Mouse (Mus musculus): ENCODE results near the gene Fmn2. TPM values are rescaled to one million over a fixed set of nuclear protein-coding genes. Genes with fewer than 3 reads are reported as not detected.

The Fmn2 gene
- total RNA-seq, 2 experiments from 2014 or later, result 0.25 to 0.28 TPM

DNA sequence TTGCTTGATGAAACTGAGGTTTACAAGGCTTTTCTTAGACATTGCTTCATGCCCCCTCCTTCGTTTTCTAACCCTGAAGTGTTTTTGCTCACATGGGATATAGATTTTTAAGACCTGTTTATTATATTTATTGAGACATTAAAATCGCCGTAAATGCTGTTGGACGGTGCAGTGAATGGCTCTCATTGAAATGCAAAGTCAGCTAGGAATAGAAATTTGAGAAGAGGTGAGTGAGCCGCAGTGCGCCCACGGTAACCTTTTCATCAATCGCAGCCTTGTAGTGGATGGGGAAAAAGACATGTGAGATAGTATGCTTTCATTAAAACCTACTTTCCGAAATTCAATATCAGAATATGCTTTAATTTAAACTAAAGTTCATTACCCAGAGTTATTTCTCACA, 153.7 kb downstream of the Fmn2 start:
- no peak for DNase-seq
- intact Hi-C loops (cut with DNase I), result no loop called here

DNA sequence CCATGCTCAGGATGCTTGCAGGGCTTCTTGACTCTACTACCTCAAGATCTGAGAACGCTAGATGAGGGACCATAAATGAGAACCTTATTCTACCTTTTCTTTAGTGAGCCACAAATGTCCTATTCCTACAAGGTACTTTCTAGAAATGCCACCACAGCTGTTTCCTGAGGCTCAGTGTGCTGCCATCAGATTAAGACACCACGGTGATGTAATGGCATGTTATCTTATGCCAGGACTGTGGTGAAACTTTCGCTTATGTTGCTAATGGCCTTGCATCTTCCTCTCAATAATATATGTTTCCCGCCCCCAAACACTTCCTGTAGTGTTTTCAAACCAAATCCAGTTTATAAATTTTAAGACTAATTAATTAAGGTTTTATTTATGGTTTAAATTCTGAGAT, 154.9 kb downstream of the Fmn2 start:
- intact Hi-C loops (cut with DNase I), result no loop called here
- DNase-seq, result no peak

DNA sequence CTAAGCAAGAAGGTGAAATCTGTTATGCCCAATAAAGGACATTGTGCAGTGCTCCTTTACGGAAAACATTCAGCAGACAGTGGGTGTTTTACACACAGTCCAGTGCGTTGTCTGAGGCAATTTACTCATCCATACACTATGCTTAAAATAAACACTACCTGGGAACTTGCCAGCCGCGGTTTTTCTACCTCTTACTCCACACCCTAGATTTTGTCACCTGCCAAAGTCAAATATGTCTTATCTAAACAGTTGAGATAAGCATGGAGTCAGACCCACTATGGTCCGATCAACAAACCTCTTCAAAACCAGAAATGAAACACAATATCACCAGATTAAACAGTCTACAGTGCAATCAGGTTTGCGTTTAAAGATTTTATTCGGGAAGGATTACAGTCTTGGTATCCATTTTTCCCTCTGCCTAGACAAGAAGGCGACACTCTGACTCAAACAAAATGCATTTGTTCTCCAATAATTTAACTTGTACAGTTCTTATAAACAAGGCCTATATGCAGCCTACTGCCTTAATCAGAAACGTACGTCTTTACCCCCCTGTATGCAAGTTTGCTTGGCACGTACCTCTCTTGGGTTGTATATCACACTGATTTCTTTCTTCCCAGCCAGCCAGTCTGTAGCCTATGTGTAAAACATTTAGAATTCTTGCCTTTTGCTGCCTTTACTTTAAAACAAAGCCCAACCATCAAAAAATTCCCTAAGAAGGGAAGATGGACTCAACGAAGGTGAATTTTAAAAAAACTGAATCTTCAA, 158.0 kb downstream of the Fmn2 start:
- no peak for DNase-seq
- intact Hi-C loops (cut with DNase I), result no loop called here

DNA sequence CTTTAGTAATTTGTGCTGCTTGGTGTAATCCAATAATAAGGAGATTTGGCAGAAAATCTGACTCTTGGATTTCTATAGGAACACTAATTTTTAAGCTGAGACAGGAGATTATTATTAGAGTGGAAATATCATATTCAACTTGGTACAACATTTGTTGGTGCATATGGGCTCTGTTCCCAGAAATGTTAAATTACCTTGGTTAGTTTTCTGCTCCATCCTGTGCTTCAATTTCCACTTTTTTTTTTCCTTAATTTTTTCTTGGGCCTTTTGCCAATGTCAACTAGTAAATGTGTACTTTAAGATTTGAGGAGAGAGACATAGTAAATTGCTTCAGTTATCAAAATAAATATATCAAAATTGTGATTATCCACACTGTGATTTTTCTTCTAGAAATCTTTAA, 163.5 kb downstream of the Fmn2 start:
- no peak for DNase-seq
- intact Hi-C loops (cut with DNase I), result no loop called here

DNA sequence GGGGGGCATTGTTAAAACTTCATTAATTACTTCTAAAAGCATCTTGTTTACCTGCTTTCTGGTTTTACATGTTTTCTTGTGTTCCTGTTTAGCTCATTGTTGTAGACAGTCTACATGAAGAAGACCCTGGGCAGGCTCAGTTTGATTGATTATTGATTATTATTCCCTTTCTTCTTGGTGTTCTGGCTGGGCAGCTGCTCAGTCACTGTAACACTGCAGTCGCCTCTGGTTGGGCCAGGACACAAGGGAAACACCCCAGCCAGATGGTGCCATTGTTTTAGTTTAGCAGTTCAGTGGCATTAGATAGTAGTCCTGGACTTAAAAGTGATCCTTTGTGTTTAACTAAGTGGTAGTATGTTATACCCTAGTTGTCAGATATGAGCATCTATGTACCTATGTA, 167.5 kb downstream of the Fmn2 start:
- intact Hi-C loops (cut with DNase I), result no loop called here

DNA sequence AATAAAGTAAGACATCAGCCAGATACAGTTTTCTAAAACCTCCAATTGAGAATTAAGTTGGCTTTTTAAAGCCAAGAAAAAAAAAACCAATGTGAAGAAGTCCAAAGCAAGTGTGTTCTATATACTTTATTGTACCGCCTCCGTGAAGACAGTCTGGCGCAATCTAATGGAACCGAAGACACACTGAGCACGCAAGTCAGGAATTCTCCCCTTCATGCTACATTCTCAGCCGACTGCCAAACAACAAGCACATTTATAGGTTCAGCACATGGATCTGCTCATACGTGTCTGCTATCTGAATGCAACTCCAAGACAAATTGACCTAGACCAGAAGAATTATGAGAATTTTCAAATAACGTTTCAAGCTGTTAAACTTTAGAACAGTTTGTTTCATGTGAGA, 169.2 kb downstream of the Fmn2 start:
- intact Hi-C loops (cut with DNase I), result no loop called here
- DNase-seq, result no peak

More for the DNA sequence above, 167.5 kb downstream of the Fmn2 start:
- DNase-seq, result no peak

DNA sequence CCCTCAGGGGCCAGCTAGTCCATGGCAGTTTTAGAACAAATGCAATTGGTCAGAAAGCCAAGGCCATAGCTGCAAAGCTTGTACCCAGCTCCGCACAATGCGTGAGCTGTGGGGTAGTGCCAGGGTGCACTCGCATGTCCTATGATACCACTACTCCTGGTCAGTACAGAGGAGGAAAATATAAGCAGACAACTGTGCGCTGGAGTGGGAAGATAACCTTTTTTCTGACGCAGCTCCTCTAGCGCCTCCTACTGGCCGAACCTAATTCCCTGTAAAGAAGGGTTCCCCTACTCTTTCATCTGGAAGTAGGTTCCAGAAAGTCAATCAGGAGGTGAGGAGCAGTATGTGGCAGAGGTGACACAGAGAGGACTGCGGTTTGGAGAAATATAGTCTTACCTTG, 173.0 kb downstream of the Fmn2 start:
- intact Hi-C loops (cut with DNase I), result no loop called here
- no peak for DNase-seq

DNA sequence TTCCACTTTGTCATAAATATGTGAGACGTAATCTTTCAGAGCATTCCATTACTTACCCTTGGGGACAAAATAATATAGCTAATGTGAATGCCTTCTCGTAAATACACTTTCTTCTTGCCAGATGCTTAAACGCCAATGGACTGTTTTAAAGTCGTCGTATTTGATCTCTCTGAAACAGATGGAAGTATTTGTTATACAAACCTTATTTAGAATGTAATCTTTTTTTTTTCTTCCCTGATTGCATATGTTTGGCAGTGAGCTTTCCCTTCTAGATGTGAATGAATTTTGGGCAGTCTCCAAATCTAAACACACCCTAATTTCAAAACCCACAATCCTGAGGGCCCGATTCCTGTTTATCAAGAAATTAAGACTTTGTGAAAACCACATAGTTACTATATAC, 173.7 kb downstream of the Fmn2 start:
- DNase-seq, result no peak
- intact Hi-C loops (cut with DNase I), result no loop called here

DNA sequence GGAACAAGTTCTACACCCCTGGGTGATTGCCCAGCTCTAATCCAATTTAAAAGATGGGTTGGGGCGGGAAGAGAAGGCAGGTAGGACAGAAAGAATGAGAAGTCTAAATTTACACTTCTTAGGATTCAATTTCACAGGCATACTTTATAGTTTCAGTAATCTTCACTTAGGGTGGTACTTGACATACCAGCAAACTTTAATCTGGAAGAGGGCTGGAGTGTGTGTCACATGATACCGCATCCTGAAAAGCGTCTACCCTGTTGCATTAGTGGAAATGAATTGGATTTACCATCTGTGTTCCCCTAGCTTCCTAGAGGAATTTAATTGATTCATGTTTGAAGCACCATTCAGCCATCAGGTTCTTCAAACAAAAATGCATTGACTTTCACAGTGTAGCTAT, 174.6 kb downstream of the Fmn2 start:
- DNase-seq, result no peak
- intact Hi-C loops (cut with DNase I), result no loop called here

DNA sequence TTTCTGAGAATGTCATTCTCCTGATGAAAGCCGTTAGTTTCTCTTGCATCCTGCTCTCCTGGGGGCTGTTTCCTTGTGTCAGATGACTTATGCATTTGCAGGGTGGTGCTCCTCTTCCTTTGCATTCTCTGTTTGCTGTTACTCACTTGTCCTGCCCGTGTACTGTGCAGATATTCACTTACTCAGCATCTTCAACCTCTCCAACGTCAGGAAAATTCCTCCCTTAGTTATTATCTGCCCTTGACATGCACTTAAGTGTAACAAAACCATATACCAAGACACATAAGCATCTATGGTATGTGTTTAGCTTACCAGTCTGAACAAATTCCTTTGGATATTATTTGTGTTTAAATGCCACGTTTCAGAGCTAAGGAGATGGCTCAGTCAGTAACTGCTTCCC, 175.6 kb downstream of the Fmn2 start:
- no peak for DNase-seq
- intact Hi-C loops (cut with DNase I), result no loop called here

DNA sequence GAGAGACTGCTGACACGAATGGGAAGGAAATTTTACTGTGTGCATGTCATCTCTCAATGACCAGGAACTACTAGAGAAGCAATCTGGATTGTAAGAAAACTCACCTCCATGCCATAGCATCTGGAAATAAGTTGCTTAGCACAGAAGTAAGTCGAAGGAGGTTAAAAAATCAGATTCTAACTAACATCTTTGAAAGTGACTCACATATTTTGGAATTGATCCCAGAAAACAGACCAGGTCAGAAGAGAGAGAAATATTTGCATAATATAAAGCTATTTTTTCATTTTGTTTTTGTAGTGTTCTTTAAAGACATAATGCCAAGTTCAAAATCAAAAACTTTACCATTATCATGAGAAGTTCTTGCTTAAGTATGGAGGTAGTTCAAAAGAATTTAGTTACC, 187.7 kb downstream of the Fmn2 start:
- DNase-seq, result no peak
- intact Hi-C loops (cut with DNase I), result no loop called here

DNA sequence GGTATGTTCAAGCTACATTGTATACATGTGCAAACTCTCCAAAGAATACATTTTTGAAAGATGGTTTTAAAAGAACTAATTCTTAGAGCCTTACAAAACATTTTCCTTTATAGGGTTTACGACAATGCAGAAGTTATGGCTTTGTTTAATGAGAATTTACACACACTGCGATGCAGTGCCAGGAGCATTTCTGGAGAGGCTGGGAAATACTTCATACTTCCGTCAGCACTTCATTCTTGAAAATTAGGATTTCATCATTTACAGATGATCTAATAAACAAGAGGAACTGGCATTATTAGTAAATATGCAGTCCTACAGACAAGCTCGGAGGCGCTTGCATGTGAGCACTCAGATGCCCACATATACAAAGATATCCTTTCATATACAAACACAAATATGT, 199.2 kb downstream of the Fmn2 start:
- DNase-seq, result no peak
- intact Hi-C loops (cut with DNase I), result no loop called here

DNA sequence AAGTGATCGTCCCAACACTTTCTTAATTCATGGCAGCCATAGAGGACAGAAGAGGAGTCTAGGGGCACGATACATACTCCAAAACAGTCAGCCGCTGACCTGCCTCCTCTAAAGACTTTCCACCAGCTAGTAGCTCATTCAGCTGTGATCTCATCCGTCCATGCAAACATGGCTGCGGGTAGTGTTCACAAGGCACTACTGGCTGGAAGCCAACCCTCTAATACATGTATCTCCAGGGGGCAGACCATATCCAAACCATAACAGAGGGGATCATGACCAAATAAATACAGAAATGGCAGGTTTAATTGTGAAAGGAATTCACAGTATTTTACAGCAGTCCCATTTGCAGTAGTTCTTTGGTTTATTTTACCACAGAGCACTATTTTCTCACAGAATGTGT, 200.2 kb downstream of the Fmn2 start:
- DNase-seq, result no peak
- intact Hi-C loops (cut with DNase I), result no loop called here

DNA sequence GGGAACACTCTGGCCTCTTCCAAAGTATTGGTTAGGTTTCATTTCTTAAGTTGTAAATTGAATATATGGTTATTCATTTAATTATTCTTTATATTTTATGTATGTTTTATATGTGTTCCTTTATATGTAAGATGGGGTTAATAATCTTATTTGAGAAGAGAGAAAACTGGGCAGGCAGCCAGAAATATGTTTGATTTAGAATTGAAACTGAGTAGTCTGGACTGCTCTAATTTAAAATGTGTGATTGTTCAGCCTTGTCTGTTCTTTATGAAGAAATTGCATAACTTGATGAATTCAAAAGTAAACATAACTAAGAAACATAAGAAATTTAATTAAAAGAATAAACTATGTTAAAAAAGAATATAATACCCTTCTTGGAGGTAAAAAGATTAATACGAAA, 202.3 kb downstream of the Fmn2 start:
- intact Hi-C loops (cut with DNase I), result loop anchor here (1.0 kb wide), 1 partner anchor 16 kb away; no protein-coding TSS in a partner anchor
- DNase-seq, result no peak

DNA sequence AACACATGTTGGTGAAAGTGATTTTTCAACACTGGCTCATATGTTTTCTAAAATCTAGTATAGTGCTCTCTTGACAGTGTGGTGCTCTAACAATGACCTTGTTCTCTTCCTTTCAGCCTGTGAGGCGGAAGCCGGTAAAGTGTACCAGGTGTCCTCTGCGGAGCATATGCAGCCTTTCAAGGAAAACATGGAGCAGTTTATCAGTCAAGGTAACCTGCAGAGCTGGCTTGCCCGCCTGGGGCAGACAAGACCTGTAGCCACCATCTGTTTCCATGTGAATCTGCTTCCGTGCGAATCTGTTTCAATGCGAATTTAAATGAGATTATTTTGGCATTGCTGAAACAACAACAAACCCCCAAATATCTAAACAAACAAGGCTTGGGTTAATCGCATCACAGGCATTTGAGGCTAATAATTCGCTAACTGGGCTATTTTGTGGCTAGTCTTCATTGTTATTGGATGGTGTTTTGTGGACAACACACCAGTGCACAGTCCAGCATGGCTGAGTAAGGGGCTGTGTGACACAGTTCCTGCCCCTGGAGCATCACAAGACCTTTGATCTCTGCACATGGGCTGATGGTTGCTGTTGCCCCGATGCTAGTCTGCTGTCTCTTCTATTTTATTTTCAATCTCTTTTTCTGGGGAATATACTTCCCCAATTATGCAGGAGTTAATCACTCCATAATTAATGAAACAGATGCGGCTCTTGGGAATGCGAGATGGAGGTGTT, 218.3 kb downstream of the Fmn2 start:
- DNase-seq, result no peak
- intact Hi-C loops (cut with DNase I), result loop anchor here (1.0 kb wide), 1 partner anchor 16 kb away; no protein-coding TSS in a partner anchor

DNA sequence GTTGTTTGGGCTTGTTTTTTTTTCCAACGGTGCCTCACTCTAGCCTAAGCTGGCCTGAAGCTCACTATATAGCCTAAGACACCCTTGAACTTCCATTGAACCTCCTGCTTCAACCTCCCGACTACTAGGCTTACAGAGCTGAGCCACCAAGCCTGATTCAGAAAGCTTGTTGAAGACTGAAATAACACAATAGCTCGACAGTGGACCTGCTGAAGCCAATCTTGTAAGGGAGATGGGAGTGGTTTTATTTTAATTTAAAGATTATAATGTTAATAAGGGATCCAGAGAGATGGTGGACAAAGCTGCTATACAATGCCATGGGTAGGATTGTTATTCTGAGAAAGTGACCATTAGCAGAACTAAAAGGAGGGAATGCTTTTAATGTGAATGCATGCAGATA, 227.1 kb downstream of the Fmn2 start:
- intact Hi-C loops (cut with DNase I), result no loop called here
- no peak for DNase-seq

DNA sequence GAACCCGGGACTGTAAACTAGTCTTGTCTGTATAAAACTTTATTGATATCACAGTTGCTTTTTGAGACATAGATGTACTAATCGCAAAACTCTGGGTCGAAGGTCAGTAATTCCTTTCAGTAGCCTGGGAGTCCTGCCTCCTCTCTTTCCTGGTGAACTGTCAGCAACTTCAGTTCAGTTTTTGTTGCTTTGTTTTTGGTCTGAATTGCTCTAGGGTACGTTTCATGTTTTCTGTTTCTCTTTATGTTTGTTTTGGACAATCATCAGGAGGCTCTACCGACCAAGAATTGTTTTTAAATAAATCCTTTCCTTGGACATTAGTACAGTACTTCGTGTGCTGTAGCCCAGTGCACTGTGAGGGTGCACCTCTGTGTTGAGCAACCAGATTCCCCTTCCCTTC, 231.1 kb downstream of the Fmn2 start:
- intact Hi-C loops (cut with DNase I), result no loop called here
- DNase-seq, result no peak

DNA sequence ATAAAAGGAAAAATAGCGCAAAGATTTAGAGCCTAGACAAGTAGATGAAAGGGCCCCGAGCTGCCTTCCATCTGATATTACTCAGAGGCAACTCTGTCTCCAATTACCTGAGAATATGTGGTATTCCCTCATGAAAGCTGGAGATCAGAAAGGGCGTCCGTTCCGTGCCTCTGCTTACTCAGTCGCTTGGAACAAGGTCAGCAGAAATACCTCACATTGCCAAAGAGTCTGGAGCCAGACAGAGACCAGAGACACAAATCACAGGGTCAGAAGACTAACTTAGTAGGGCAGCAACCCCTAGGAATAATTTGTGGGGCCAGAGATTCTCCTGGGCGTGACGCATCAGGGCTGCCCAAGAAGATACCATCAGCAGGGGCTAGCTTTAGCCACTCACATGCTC, 237.3 kb downstream of the Fmn2 start:
- DNase-seq, result no peak
- intact Hi-C loops (cut with DNase I), result no loop called here

DNA sequence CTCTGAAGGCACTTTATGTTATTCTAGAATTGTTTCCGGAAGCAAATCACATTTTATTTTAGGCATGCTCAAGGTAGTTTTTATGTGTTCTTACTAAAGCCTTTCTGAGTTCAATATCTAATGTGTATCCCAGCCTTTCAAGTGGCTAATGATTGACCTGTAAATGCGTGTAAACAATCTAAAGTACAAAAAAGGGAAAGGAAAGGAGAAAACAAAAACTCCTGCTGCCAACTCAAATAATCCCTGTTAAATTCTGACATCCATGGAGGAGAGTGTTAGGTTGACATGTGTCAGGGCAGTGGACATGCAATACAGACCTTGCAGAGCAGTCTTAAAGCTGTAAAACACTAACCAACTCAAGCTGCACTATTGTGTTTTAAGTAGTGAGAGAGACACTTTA, 241.0 kb downstream of the Fmn2 start:
- intact Hi-C loops (cut with DNase I), result no loop called here
- DNase-seq, result no peak

DNA sequence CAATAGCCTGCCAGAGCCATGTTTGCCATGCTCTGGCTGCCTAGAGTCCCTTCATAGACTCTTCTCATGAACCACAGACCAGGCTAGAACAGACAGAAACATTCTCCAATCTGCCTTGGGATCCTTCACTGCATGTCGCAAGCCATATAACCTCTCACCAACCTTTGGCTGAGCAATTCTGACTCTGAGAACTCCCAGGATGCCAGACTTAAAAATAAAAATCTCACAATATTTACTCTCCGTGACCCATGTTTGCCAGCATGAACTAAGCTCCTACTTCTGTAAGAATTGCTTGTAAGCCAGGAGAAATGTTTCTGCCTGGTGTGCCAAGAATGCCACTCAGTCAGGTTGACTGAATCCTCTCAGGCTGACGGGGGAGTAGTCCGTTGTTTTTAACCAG, 246.9 kb downstream of the Fmn2 start:
- DNase-seq, result no peak
- intact Hi-C loops (cut with DNase I), result no loop called here

DNA sequence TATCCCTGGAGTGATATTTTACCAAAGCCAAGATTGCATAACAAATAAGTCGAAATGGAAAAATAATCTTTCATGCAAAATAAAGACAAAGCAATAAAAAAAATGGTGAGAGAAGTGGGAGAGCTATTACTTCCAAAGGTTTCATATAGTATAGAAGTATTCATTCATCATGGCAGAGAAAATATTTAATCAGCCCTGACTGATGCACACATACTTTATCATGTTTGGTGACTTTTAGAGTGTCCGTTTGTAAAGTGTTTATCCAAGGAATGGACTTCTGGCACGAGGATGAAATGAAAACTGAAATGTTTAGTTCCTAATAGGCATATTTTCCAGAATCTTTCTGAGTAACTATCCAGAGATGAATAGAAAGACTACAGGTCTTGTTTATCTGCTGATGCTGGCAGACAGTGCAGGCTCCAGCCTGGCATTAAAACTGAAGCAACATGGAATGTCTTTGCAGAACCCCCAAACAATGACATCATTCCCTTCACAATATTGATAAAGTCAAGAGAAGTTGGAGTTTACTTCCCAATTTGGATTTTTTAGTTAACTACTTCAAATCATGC, 249.4 kb downstream of the Fmn2 start:
- intact Hi-C loops (cut with DNase I), result no loop called here

DNA sequence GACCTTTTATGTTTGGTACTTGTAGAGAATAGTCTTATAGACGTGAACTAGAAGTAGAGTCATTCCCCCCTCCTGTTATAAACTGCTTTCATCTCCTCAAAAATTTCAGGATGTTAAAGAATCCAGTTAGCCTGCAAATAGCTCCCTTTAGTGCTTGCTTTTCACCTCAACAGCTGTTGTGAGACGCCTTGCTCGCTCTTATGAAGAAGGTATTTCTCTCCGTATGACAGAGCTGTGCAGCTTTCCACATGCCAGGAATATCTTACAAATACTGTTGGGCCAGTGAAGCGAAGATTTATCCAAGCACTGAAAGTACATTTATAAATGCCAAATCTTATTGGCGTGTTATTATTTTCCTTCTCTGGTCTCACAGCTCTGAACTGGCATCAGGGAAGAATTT, 257.7 kb downstream of the Fmn2 start:
- no peak for DNase-seq
- intact Hi-C loops (cut with DNase I), result no loop called here

More for the DNA sequence above, 249.4 kb downstream of the Fmn2 start:
- no peak for DNase-seq

All from gastrocnemius, postnatal 36 days (tissue).